In the genomic region with DNA sequence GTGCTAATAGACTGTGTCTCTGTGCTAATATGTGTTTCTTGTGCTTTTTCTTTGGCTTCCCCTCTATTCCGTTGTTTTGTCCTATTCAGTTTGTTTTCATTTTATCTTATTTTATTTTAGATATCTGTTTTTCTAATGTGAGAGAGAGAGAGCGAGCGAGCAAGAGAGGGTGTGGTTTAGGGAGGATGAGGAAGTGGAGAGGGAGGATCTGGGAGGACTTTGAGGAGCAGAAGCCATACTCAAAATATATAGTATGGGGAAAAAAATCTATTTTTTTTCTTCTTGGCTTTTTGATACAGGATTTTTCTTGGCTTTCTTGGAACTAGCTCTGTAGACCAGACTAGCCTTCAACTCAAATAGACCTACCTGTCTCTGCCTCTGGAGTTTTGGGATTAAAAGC, we compare ENCODE assay signal across 31 mouse cellular contexts. TPM values are rescaled to one million over a fixed set of nuclear protein-coding genes. Genes with fewer than 3 reads are reported as not detected.
"Had no signal": no experiment of that assay in that cellular context is flagged by ENCODE, and none has a peak within 500 bp of the region (broad histone marks: within the 10 kb centered on the region; RNA-seq: fewer than 3 reads in every experiment).

No protein-coding gene starts in this region.

- H3K9me3 ChIP-seq: heart, embryonic 12.5 days; heart, embryonic 13.5 days; heart, embryonic 15.5 days; hindbrain, embryonic 10.5 days; hindbrain, embryonic 12.5 days; hindbrain, embryonic 13.5 days; hindbrain, embryonic 15.5 days; intestine, embryonic 15.5 days; kidney, embryonic 15.5 days had no signal

- H3K4me3 ChIP-seq: heart, embryonic 12.5 days; heart, embryonic 13.5 days; heart, embryonic 15.5 days; hindbrain, embryonic 10.5 days; hindbrain, embryonic 12.5 days; hindbrain, embryonic 13.5 days; hindbrain, embryonic 15.5 days; intestine, embryonic 15.5 days; kidney, embryonic 15.5 days; layer of hippocampus, adult 2 months; left cerebral cortex, adult 2 months had no signal

- H3K27ac ChIP-seq: heart, embryonic 13.5 days; heart, embryonic 15.5 days; hindbrain, embryonic 10.5 days; hindbrain, embryonic 12.5 days; hindbrain, embryonic 13.5 days; hindbrain, embryonic 14.5 days; hindbrain, embryonic 15.5 days; hindbrain, postnatal 0 days; intestine, embryonic 15.5 days; kidney, embryonic 15.5 days; kidney, postnatal 0 days; layer of hippocampus, adult 2 months; left cerebral cortex, adult 2 months had no signal

- H3K27me3 ChIP-seq: heart, embryonic 13.5 days; heart, embryonic 15.5 days; hindbrain, embryonic 12.5 days; hindbrain, embryonic 13.5 days; hindbrain, embryonic 15.5 days; intestine, embryonic 15.5 days; kidney, embryonic 15.5 days had no signal

- DNase-seq: heart, postnatal 10 days; heart, postnatal 14 days; heart, postnatal 36 days; heart, postnatal 4 days; kidney, adult 11 months; kidney, adult 18-20 months; kidney, adult 2 months; kidney, adult 8-10 months; kidney, adult 9 months; kidney, postnatal 10 days; kidney, postnatal 14 days; kidney, postnatal 25 days; kidney, postnatal 36 days; kidney, postnatal 4 days; layer of hippocampus, adult 9-11 months; layer of hippocampus, postnatal 36 days had no signal

- H3K36me3 ChIP-seq: heart, embryonic 12.5 days; heart, embryonic 13.5 days; heart, embryonic 15.5 days; hindbrain, embryonic 10.5 days; hindbrain, embryonic 12.5 days; hindbrain, embryonic 13.5 days; hindbrain, embryonic 15.5 days; intestine, embryonic 15.5 days; kidney, embryonic 15.5 days had no signal

- H3K9ac ChIP-seq: heart, embryonic 12.5 days; heart, embryonic 13.5 days; heart, embryonic 15.5 days; hindbrain, embryonic 12.5 days; hindbrain, embryonic 13.5 days; hindbrain, embryonic 14.5 days; hindbrain, embryonic 15.5 days; intestine, embryonic 15.5 days; kidney, embryonic 15.5 days had no signal

- H3K4me1 ChIP-seq: heart, embryonic 12.5 days; heart, embryonic 13.5 days; heart, embryonic 15.5 days; hindbrain, embryonic 10.5 days; hindbrain, embryonic 12.5 days; hindbrain, embryonic 13.5 days; hindbrain, embryonic 15.5 days; intestine, embryonic 15.5 days; kidney, embryonic 15.5 days had no signal

RNA-seq across cellular contexts. Expression of a gene that starts 7.3 kb away (rescaled TPM):
- polyA plus RNA-seq: inflammation-experienced regulatory T-cells, adult 6 months had no signal
